Mouse (Mus musculus) erythroblast, embryonic 14.5 days (primary cell): ENCODE measurements around the gene Gchfr. TPM values are rescaled to one million over a fixed set of nuclear protein-coding genes. Genes with fewer than 3 reads are reported as not detected.
A peak's percentile ranks its signal among the peaks of the same experiment; 100 is the strongest.

Source experiments
- H3K27me3 ChIP-seq: 2 replicates; pipeline ENCODE4 v1.6.1; 2012; ENCODE audit warnings: inconsistent platforms; ENCODE audit not compliant: control insufficient read depth
- H3K36me3 ChIP-seq: 2 replicates; pipeline ENCODE4 v1.6.1; 2012; ENCODE audit warnings: mild to moderate bottlenecking, inconsistent platforms; ENCODE audit not compliant: control insufficient read depth
- H3K4me1 ChIP-seq: 2 replicates; pipeline ENCODE4 v1.6.1; 2012; ENCODE audit warnings: inconsistent platforms; ENCODE audit not compliant: control insufficient read depth
- H3K4me3 ChIP-seq: replicated peaks from 2 replicates; pipeline ENCODE3; 2012; ENCODE audit warnings: moderate library complexity, mild to moderate bottlenecking, inconsistent platforms
- H3K9me3 ChIP-seq: 2 replicates; pipeline ENCODE4 v1.6.1; 2012; ENCODE audit warnings: low read length, inconsistent platforms, mixed read lengths; ENCODE audit not compliant: control insufficient read depth
- GATA1 ChIP-seq: IDR thresholded peaks from 2 replicates; pipeline ENCODE4 v1.6.1; 2012; ENCODE audit warnings: low read length, inconsistent platforms, mixed read lengths
- TAL1 ChIP-seq: IDR thresholded peaks from 3 replicates; pipeline ENCODE4 v1.6.1; 2012; ENCODE audit warnings: low read length, inconsistent platforms, mixed read lengths
- polyA plus RNA-seq: library from polyadenylated mRNA; stranded (reverse); fragments of >175 nt; gene quantifications from 2 replicates; pipeline ENCODE4 v1.2.3, GENCODE M21; 2012

Gene Gchfr
- 0.20 and 0.22 TPM in 2 replicates for polyA plus RNA-seq

DNA sequence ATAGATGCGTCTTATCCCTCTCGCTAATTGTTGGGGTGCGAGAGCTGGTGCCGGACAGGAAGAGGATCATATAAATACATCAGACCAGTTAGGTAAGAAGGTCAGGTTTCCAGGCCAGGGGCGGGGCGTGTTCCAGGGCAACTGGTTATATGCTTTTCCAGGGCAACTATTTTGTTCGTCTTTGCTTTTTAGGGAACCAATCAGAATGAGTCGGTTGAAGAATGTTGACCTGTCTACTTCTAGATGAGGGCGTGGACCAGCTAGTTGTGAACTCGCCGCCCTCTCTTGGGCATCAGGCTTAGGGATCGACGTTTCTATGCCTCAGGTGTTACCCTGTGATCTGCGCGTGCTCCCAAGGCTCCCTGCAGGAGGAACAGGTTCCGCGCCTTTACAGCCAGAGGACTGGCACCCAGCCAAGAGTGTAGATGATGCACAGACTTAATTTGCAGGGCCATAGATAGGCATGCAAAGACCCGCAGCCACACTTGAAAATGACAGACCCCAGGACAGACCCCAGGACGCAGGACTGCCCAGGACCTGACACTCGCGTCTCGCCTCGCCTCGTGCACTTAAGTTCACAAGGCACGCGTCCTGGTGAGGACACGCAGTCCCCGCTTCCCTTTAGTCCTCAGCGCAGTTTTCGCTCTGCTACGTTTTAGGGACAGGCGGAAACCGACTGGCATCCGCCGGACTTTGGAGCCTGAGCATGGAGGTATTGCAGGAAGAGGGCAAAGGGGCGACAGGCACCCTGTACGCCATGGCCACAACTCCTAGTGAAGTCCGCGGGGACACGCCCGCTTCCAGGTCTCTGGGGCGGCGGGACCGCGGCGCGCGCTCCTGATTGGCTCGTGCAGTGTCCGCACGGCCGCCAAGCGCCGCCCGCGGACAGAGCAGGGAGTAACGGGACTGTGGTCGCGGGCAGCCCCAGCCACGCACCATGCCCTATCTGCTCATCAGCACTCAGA, at the start of gene Gchfr:
TSS of gene Gchfr (plus strand) at position 873 of the 965 bp plus-strand sequence.
- peaks cover 61% of the 10 kb centered on the region for H3K27me3 ChIP-seq
- peaks cover 6% of the 10 kb centered on the region for H3K9me3 ChIP-seq
- peaks cover 5% of the 10 kb centered on the region for H3K36me3 ChIP-seq
- peaks cover 35% of the 10 kb centered on the region for H3K4me1 ChIP-seq
- TF ChIP-seq TAL1 (no peak), GATA1 (no peak)
- peak within 1 kb of the TSS; percentile 67 for H3K4me3 ChIP-seq

GRCm38 (mm10) chr2:119136346-119136898, 31.2 kb upstream of the Gchfr start:
- TF ChIP-seq TAL1: peak; percentile 63
- TF ChIP-seq GATA1: peak; percentile 73; the same call in 1 of the 2 replicates

GRCm38 (mm10) chr2:119145199-119145598, 22.4 kb upstream of the Gchfr start:
- Histone ChIP-seq H3K27me3 (no peaks in the 10 kb centered on the region), H3K4me3 (no peak overlapping the region), H3K36me3 (peaks cover 99% of the 10 kb centered on the region), H3K9me3 (peaks cover 9% of the 10 kb centered on the region), H3K4me1 (peaks cover 15% of the 10 kb centered on the region)
- TF ChIP-seq TAL1: no peak
- no peak for TF ChIP-seq GATA1

More at GRCm38 (mm10) chr2:119136346-119136898, 31.2 kb upstream of the Gchfr start:
- Histone ChIP-seq H3K4me3 (peak overlapping the region; percentile 20), H3K4me1 (peaks cover 41% of the 10 kb centered on the region), H3K9me3 (no peaks in the 10 kb centered on the region), H3K36me3 (peaks cover 99% of the 10 kb centered on the region), H3K27me3 (no peaks in the 10 kb centered on the region)

GRCm38 (mm10) chr2:119146435-119146834, 21.1 kb upstream of the Gchfr start:
- peaks cover 99% of the 10 kb centered on the region for H3K36me3 ChIP-seq

GRCm38 (mm10) chr2:119147160-119147678, 20.4 kb upstream of the Gchfr start:
- peaks cover 99% of the 10 kb centered on the region for H3K36me3 ChIP-seq
- no peak for TF ChIP-seq TAL1
- TF ChIP-seq GATA1: no peak
- H3K4me3 ChIP-seq: no peak overlapping the region
- H3K4me1 ChIP-seq: peaks cover 27% of the 10 kb centered on the region
- H3K9me3 ChIP-seq: peaks cover 9% of the 10 kb centered on the region
- no peaks in the 10 kb centered on the region for H3K27me3 ChIP-seq

More at GRCm38 (mm10) chr2:119146435-119146834, 21.1 kb upstream of the Gchfr start:
- Histone ChIP-seq H3K9me3 (peaks cover 9% of the 10 kb centered on the region), H3K4me1 (peaks cover 20% of the 10 kb centered on the region), H3K4me3 (no peak overlapping the region), H3K27me3 (no peaks in the 10 kb centered on the region)
- TF ChIP-seq GATA1 (no peak), TAL1 (no peak)

- peaks cover 99% of the 10 kb centered on the region for H3K36me3 ChIP-seq
- peaks cover 9% of the 10 kb centered on the region for H3K9me3 ChIP-seq
- no peaks in the 10 kb centered on the region for H3K27me3 ChIP-seq
- peaks cover 33% of the 10 kb centered on the region for H3K4me1 ChIP-seq
- TF ChIP-seq GATA1: no peak
- no peak for TF ChIP-seq TAL1
- no peak overlapping the region for H3K4me3 ChIP-seq
Observed at GRCm38 (mm10) chr2:119147775-119148174, 19.8 kb upstream of the Gchfr start.

DNA sequence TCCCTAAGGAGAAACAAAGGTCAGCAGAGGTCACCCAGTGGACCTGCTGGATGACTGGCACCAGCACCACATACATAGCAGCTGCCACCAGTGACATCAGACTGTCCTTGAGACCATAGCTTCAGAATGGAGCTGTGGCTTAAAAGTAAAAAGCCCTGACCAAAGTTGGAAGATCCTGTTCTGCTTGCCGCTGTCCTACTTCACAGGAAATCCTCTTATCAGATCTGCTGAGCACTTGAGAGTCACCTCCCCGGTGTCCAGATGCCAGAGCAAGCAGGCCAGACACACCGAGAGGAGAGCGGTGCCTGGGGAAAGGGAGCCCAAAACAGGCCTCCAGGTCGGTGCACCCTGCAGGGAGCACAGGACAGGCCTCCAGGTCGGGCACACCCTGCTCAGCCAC, 15.3 kb upstream of the Gchfr start:
- peaks cover 66% of the 10 kb centered on the region for H3K4me1 ChIP-seq
- H3K9me3 ChIP-seq: no peaks in the 10 kb centered on the region
- H3K4me3 ChIP-seq: no peak overlapping the region
- no peaks in the 10 kb centered on the region for H3K27me3 ChIP-seq
- H3K36me3 ChIP-seq: peaks cover 76% of the 10 kb centered on the region
- TF ChIP-seq TAL1 (no peak), GATA1 (peak; percentile 63)

- Histone ChIP-seq H3K4me3 (peak overlapping the region; percentile 79), H3K4me1 (peaks cover 61% of the 10 kb centered on the region), H3K36me3 (peaks cover 52% of the 10 kb centered on the region)
Observed at GRCm38 (mm10) chr2:119154683-119155082, 12.9 kb upstream of the Gchfr start.

DNA sequence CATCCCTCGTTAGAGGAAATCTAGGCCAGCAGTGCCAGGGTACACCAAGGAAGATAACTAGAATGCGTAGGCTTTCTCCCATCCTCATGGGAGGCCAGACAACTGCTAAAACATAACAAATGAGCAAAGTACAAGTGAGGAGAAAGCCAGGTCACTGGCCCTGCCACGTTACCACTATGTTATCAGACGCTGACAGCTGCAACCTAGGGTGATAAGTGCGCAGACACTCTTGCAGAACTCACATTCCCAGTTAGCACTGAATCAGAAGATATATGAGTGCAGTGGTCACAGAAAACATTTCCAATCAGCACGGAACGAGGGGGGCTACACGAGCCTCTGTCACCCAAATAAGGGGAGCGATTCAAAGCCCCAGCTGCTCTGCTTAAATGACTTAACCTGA, 12.2 kb upstream of the Gchfr start:
- Histone ChIP-seq H3K27me3 (peaks cover 2% of the 10 kb centered on the region; the same call in 1 of the 2 replicates), H3K36me3 (peaks cover 45% of the 10 kb centered on the region), H3K9me3 (no peaks in the 10 kb centered on the region), H3K4me3 (peak overlapping the region; percentile 79), H3K4me1 (peaks cover 59% of the 10 kb centered on the region)
- TF ChIP-seq TAL1: peak; percentile 95
- TF ChIP-seq GATA1: peak; percentile 98

More at GRCm38 (mm10) chr2:119154683-119155082, 12.9 kb upstream of the Gchfr start:
- no peaks in the 10 kb centered on the region for H3K27me3 ChIP-seq
- H3K9me3 ChIP-seq: no peaks in the 10 kb centered on the region
- TF ChIP-seq GATA1: no peak
- no peak for TF ChIP-seq TAL1
